Mouse (Mus musculus) bone marrow, adult 2 months (tissue): ENCODE measurements around the gene Hsd17b12.

Experiments used
- CTCF ChIP-seq: fragments of 200-500 bp; IDR thresholded peaks from 2 replicates; pipeline ENCODE4 v1.5.1; 2011; ENCODE audit warnings: low read length, control low read depth; ENCODE audit not compliant: control insufficient read depth, insufficient read depth
- POLR2A ChIP-seq: fragments of 200-500 bp; IDR thresholded peaks from 2 replicates; pipeline ENCODE4 v1.6.1; 2011; ENCODE audit warnings: low read depth, mild to moderate bottlenecking, control low read depth, low read length, borderline replicate concordance; ENCODE audit not compliant: control insufficient read depth

DNA sequence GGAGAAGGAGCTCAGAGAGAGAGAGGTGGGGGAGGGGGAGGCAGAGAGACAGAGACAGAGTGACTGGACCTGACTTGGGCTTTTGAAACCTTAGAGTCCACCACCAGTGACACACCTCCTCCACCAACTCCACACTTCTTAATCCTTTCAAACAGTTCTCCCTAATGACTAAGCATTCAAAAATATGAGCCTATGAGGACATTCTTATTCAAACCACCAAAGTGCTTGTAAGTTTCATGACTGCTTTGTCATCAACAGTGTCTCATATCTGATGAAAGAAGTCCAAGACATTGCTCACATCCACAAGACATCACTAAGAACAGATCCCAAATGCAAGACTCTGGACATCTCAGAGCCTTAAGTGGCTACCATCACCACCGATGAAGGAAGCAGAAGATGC is 67.9 kb downstream of the Hsd17b12 start:
- TF ChIP-seq CTCF (no peak), POLR2A (no peak)
